Mouse (Mus musculus) myocyte (in vitro differentiated cells): ENCODE results near the gene Tgoln1. TPM values are rescaled to one million over a fixed set of nuclear protein-coding genes. Genes with fewer than 3 reads are reported as not detected.
A peak's percentile ranks its signal among the peaks of the same experiment; 100 is the strongest.

ENCODE experiments used
- H3K27me3 ChIP-seq: one replicate; pipeline ENCODE4 v1.6.1; 2011; ENCODE audit not compliant: control insufficient read depth, insufficient read depth, insufficient read length
- H3K36me3 ChIP-seq: one replicate; pipeline ENCODE4 v1.6.1; 2011; ENCODE audit not compliant: control insufficient read depth, insufficient read depth
- H3K4me2 ChIP-seq: one replicate; pipeline ENCODE4 v1.6.1; 2011; ENCODE audit warnings: low read depth, control low read depth
- H3K4me3 ChIP-seq: one replicate; pipeline ENCODE4 v1.5.1; 2011; ENCODE audit warnings: mild to moderate bottlenecking, control low read depth, moderate library complexity
- H3K79me2 ChIP-seq: one replicate; pipeline ENCODE4 v1.6.1; 2011; ENCODE audit not compliant: control insufficient read depth, insufficient read depth
- H3ac ChIP-seq: one replicate; pipeline ENCODE4 v1.6.1; 2011; ENCODE audit not compliant: control insufficient read depth, insufficient read length
- CEBPB ChIP-seq: IDR thresholded peaks from 2 replicates; pipeline ENCODE4 v1.6.1; 2011; ENCODE audit warnings: mild to moderate bottlenecking, moderate library complexity; ENCODE audit not compliant: poor library complexity, insufficient read depth, severe bottlenecking
- E2F4 ChIP-seq: IDR thresholded peaks from one replicate; pipeline ENCODE4 v1.6.1; 2011; ENCODE audit warnings: mild to moderate bottlenecking, control low read depth, moderate library complexity; ENCODE audit not compliant: insufficient read depth
- MAX ChIP-seq: IDR thresholded peaks from one replicate; pipeline ENCODE4 v1.6.1; 2011; ENCODE audit warnings: low read depth, mild to moderate bottlenecking, control low read depth
- MYOD1 ChIP-seq, 3 experiments: IDR thresholded peaks; one replicate each; pipeline ENCODE4 v1.6.1; 2011; ENCODE audit warnings: control low read depth in 2 of 3, low read depth in 2 of 3, mild to moderate bottlenecking in 2 of 3, moderate library complexity in 1 of 3; ENCODE audit not compliant: insufficient read length in 2 of 3, control insufficient read depth in 1 of 3
- MYOG ChIP-seq, 3 experiments: IDR thresholded peaks; one replicate each; pipeline ENCODE4 v1.6.1; 2011; ENCODE audit warnings: control low read depth in 2 of 3, low read depth in 2 of 3, mild to moderate bottlenecking in 2 of 3; ENCODE audit not compliant: insufficient read length in 2 of 3, control insufficient read depth in 1 of 3, insufficient read depth in 1 of 3
- POLR2A ChIP-seq: IDR thresholded peaks from one replicate; pipeline ENCODE4 v1.6.1; 2011; ENCODE audit warnings: low read depth, mild to moderate bottlenecking, control low read depth, moderate library complexity; ENCODE audit not compliant: insufficient read length
- POLR2AphosphoS2 ChIP-seq: IDR thresholded peaks from one replicate; pipeline ENCODE4 v1.6.1; 2011; ENCODE audit warnings: low read depth, control low read depth; ENCODE audit not compliant: insufficient read length
- REST ChIP-seq: IDR thresholded peaks from one replicate; pipeline ENCODE4 v1.6.1; 2011; ENCODE audit warnings: mild to moderate bottlenecking, control low read depth, moderate library complexity; ENCODE audit not compliant: insufficient read depth, insufficient read length
- SRF ChIP-seq: IDR thresholded peaks from one replicate; pipeline ENCODE4 v1.6.1; 2011; ENCODE audit warnings: low read depth; ENCODE audit not compliant: control insufficient read depth, insufficient read length
- TCF12 ChIP-seq: IDR thresholded peaks from one replicate; pipeline ENCODE4 v1.6.1; 2011; ENCODE audit warnings: mild to moderate bottlenecking, control low read depth; ENCODE audit not compliant: poor library complexity, insufficient read depth, severe bottlenecking
- TCF3 ChIP-seq: IDR thresholded peaks from one replicate; pipeline ENCODE4 v1.6.1; 2011; ENCODE audit warnings: low read depth, control low read depth; ENCODE audit not compliant: insufficient read length
- USF1 ChIP-seq: IDR thresholded peaks from one replicate; pipeline ENCODE4 v1.6.1; 2011; ENCODE audit warnings: low read depth, mild to moderate bottlenecking, control low read depth, moderate library complexity
- polyA plus RNA-seq: library from polyadenylated mRNA; unstranded; fragments of >200 nt; fragmentation: generic; extraction: Trizol; gene quantifications from one replicate; pipeline ENCODE4 v1.2.1, GENCODE M21; 2012; ENCODE audit warnings: missing spikeins

Gene Tgoln1
- polyA plus RNA-seq, 1 experiment: 16.3 TPM

GRCm38 (mm10) chr6:72622917-72623316 lies 6.1 kb upstream of the Tgoln1 start:
- no peaks in the 10 kb centered on the region for H3K27me3 ChIP-seq
- no peak overlapping the region for H3K4me3 ChIP-seq
- H3K79me2 ChIP-seq: no peaks in the 10 kb centered on the region
- H3K4me2 ChIP-seq: no peak overlapping the region
- peaks cover 3% of the 10 kb centered on the region for H3K36me3 ChIP-seq
- no peak for TF ChIP-seq TCF12
- no peak for TF ChIP-seq E2F4
- TF ChIP-seq MAX: no peak
- TF ChIP-seq POLR2A: no peak
- TF ChIP-seq CEBPB: no peak
- no peak for TF ChIP-seq TCF3
- no peak for TF ChIP-seq MYOG (IDR thresholded peaks at IDR 0.05; ENCODE audit: control insufficient read depth in 1 of 3, insufficient read depth in 1 of 3, insufficient read length in 2 of 3, low read depth in 2 of 3)
- no peak overlapping the region for H3ac ChIP-seq

- Histone ChIP-seq H3K4me3 (no peak overlapping the region), H3ac (no peak overlapping the region), H3K27me3 (no peaks in the 10 kb centered on the region), H3K79me2 (peaks cover 6% of the 10 kb centered on the region), H3K36me3 (no peaks in the 10 kb centered on the region), H3K4me2 (no peak overlapping the region)
- no peak for TF ChIP-seq TCF3
- TF ChIP-seq POLR2AphosphoS2: no peak
- TF ChIP-seq CEBPB: no peak
- TF ChIP-seq POLR2A: no peak
- no peak for TF ChIP-seq SRF
- no peak for TF ChIP-seq MAX
- TF ChIP-seq TCF12: no peak
- TF ChIP-seq REST: no peak
- no peak for TF ChIP-seq MYOG (IDR thresholded peaks at IDR 0.05; ENCODE audit: control insufficient read depth in 1 of 3, insufficient read depth in 1 of 3, insufficient read length in 2 of 3, low read depth in 2 of 3)
- TF ChIP-seq E2F4: no peak
- no peak for TF ChIP-seq USF1
- TF ChIP-seq MYOD1 (IDR thresholded peaks at IDR 0.05; ENCODE audit: control insufficient read depth in 1 of 3, insufficient read length in 2 of 3, low read depth in 2 of 3): no peak
These were observed 4.1 kb upstream of the Tgoln1 start for GRCm38 (mm10) chr6:72620920-72621319.

- H3K4me3 ChIP-seq: no peak overlapping the region
- no peak for TF ChIP-seq CEBPB
- no peak for TF ChIP-seq TCF3
- no peak for TF ChIP-seq TCF12
- no peak for TF ChIP-seq USF1
- TF ChIP-seq REST: no peak
- TF ChIP-seq SRF: no peak
- no peak for TF ChIP-seq MYOD1 (IDR thresholded peaks at IDR 0.05; ENCODE audit: control insufficient read depth in 1 of 3, insufficient read length in 2 of 3, low read depth in 2 of 3)
- TF ChIP-seq MAX: no peak
These were observed 3.1 kb upstream of the Tgoln1 start for GRCm38 (mm10) chr6:72619734-72620532.

GRCm38 (mm10) chr6:72615561-72616375 lies 1.0 kb downstream of the Tgoln1 start:
- no peaks in the 10 kb centered on the region for H3K27me3 ChIP-seq
- peak overlapping the region; percentile 97 for H3K4me2 ChIP-seq
- peak overlapping the region; percentile 44 for H3ac ChIP-seq
- H3K36me3 ChIP-seq: peaks cover 23% of the 10 kb centered on the region
- no peak for TF ChIP-seq POLR2A
- no peak for TF ChIP-seq REST
- TF ChIP-seq TCF3: no peak
- TF ChIP-seq TCF12: no peak
- TF ChIP-seq SRF: no peak
- no peak for TF ChIP-seq USF1
- H3K79me2 ChIP-seq: peaks cover 20% of the 10 kb centered on the region
- peak overlapping the region; percentile 95 for H3K4me3 ChIP-seq

More at GRCm38 (mm10) chr6:72619734-72620532, 3.1 kb upstream of the Tgoln1 start:
- peaks cover 16% of the 10 kb centered on the region for H3K79me2 ChIP-seq
- peaks cover 5% of the 10 kb centered on the region for H3K36me3 ChIP-seq
- H3K4me2 ChIP-seq: peak overlapping the region; percentile 1
- no peak overlapping the region for H3ac ChIP-seq
- no peaks in the 10 kb centered on the region for H3K27me3 ChIP-seq

GRCm38 (mm10) chr6:72615151-72615550 lies 1.6 kb downstream of the Tgoln1 start:
- Histone ChIP-seq H3ac (no peak overlapping the region), H3K79me2 (peaks cover 20% of the 10 kb centered on the region), H3K36me3 (peaks cover 29% of the 10 kb centered on the region), H3K4me3 (peak overlapping the region; percentile 95), H3K27me3 (no peaks in the 10 kb centered on the region), H3K4me2 (peak overlapping the region; percentile 97)
- no peak for TF ChIP-seq SRF
- TF ChIP-seq MYOG (IDR thresholded peaks at IDR 0.05; ENCODE audit: control insufficient read depth in 1 of 3, insufficient read depth in 1 of 3, insufficient read length in 2 of 3, low read depth in 2 of 3): no peak
- peak; percentile 13 for TF ChIP-seq USF1
- no peak for TF ChIP-seq POLR2A
